Mouse (Mus musculus) lung, embryonic 15.5 days (tissue): ENCODE data around the gene Nacad. TPM values are rescaled to one million over a fixed set of nuclear protein-coding genes. Genes with fewer than 3 reads are reported as not detected.

Source experiments
- ATAC-seq: fragments of 200-750 bp; cut with Nextera tagmentation; 2 replicates; pipeline ENCODE4 v1.8.0; 2017; ENCODE audit warnings: moderate number of reproducible peaks, borderline replicate concordance; ENCODE audit not compliant: low FRiP score, low TSS enrichment; ENCODE audit errors: extremely low read depth
- H3K27ac ChIP-seq: fragments of 300-500 bp; sonication (generic); 2 replicates; pipeline ENCODE4 v1.5.1; 2015; ENCODE audit warnings: moderate library complexity, mild to moderate bottlenecking, inconsistent platforms
- H3K27me3 ChIP-seq: fragments of 300-500 bp; sonication (generic); 2 replicates; pipeline ENCODE4 v1.6.1; 2015; ENCODE audit warnings: inconsistent platforms
- H3K36me3 ChIP-seq: fragments of 300-500 bp; sonication (generic); 2 replicates; pipeline ENCODE4 v1.6.1; 2015; ENCODE audit warnings: inconsistent platforms
- H3K4me1 ChIP-seq: fragments of 300-500 bp; sonication (generic); 2 replicates; pipeline ENCODE4 v1.6.1; 2015; ENCODE audit warnings: inconsistent platforms
- H3K4me2 ChIP-seq: fragments of 300-500 bp; sonication (generic); 2 replicates; pipeline ENCODE4 v1.6.1; 2015; ENCODE audit warnings: inconsistent platforms, mild to moderate bottlenecking, moderate library complexity
- H3K4me3 ChIP-seq: fragments of 300-500 bp; sonication (generic); 2 replicates; pipeline ENCODE4 v1.5.1; 2015; ENCODE audit warnings: mild to moderate bottlenecking, inconsistent platforms
- H3K9ac ChIP-seq: fragments of 300-500 bp; sonication (generic); 2 replicates; pipeline ENCODE4 v1.6.1; 2015; ENCODE audit warnings: inconsistent platforms
- H3K9me3 ChIP-seq: fragments of 300-500 bp; sonication (generic); 2 replicates; pipeline ENCODE4 v1.6.1; 2016; ENCODE audit warnings: inconsistent platforms
- WGBS: fragments of 180-500 bp; shearing (Covaris S2); methylation state at CpG from one replicate; pipeline ENCODE4 v1.1.7; 2015; 5-methylcytosine and 5-hydroxymethylcytosine counted together
- polyA plus RNA-seq: library from polyadenylated mRNA; unstranded; fragments of >200 nt; fragmentation: Nextera tagmentation; extraction: Ambion mirVana; gene quantifications from 2 replicates; pipeline ENCODE4 v1.2.1, GENCODE M21; 2015

Nacad gene
- polyA plus RNA-seq, 1 experiment from 2014 or later, result 2.1 TPM

- WGBS, result 83% methylated on average over 10 of the region's 10 CpGs
- Histone ChIP-seq H3K4me2 (no peak overlapping the region), H3K4me3 (no peak overlapping the region), H3K9ac (no peak overlapping the region), H3K4me1 (no peaks in the 10 kb centered on the region), H3K36me3 (peaks cover 84% of the 10 kb centered on the region), H3K27ac (no peak overlapping the region), H3K9me3 (no peaks in the 10 kb centered on the region), H3K27me3 (no peaks in the 10 kb centered on the region)
- no peak for ATAC-seq
Observed at GRCm38 (mm10) chr11:6590933-6591675, 14.7 kb downstream of the Nacad start.

- H3K9ac ChIP-seq, result no peak overlapping the region
- no peaks in the 10 kb centered on the region for H3K9me3 ChIP-seq
- 82% methylated on average over 7 of the region's 7 CpGs for WGBS
- no peak overlapping the region for H3K4me2 ChIP-seq
- H3K27me3 ChIP-seq, result no peaks in the 10 kb centered on the region
- H3K4me3 ChIP-seq, result no peak overlapping the region
- H3K36me3 ChIP-seq, result peaks cover 76% of the 10 kb centered on the region
- no peak overlapping the region for H3K27ac ChIP-seq
- H3K4me1 ChIP-seq, result no peaks in the 10 kb centered on the region
- no peak for ATAC-seq
Observed at GRCm38 (mm10) chr11:6589838-6590237, 16.0 kb downstream of the Nacad start.

- peaks cover 66% of the 10 kb centered on the region for H3K36me3 ChIP-seq
- no peaks in the 10 kb centered on the region for H3K4me1 ChIP-seq
- H3K27me3 ChIP-seq, result no peaks in the 10 kb centered on the region
- ATAC-seq, result no peak
- H3K4me2 ChIP-seq, result no peak overlapping the region
- no peaks in the 10 kb centered on the region for H3K9me3 ChIP-seq
- no peak overlapping the region for H3K9ac ChIP-seq
- WGBS, result 92% methylated on average over 7 of the region's 7 CpGs
- H3K27ac ChIP-seq, result no peak overlapping the region
- H3K4me3 ChIP-seq, result no peak overlapping the region
Observed at GRCm38 (mm10) chr11:6588295-6588694, 17.6 kb downstream of the Nacad start.

GRCm38 (mm10) chr11:6587249-6587940 is 18.5 kb downstream of the Nacad start:
- WGBS, result 88% methylated on average over 7 of the region's 7 CpGs
- Histone ChIP-seq H3K9me3 (no peaks in the 10 kb centered on the region), H3K27ac (no peak overlapping the region), H3K9ac (no peak overlapping the region), H3K4me3 (no peak overlapping the region), H3K4me2 (no peak overlapping the region), H3K4me1 (no peaks in the 10 kb centered on the region), H3K27me3 (no peaks in the 10 kb centered on the region), H3K36me3 (peaks cover 57% of the 10 kb centered on the region)
- no peak for ATAC-seq

GRCm38 (mm10) chr11:6586660-6587059 is 19.2 kb downstream of the Nacad start:
- 80% methylated on average over 3 of the region's 3 CpGs for WGBS
- ATAC-seq, result no peak
- H3K4me1 ChIP-seq, result no peaks in the 10 kb centered on the region

GRCm38 (mm10) chr11:6585748-6586147 is 20.1 kb downstream of the Nacad start:
- no peak overlapping the region for H3K27ac ChIP-seq
- no peaks in the 10 kb centered on the region for H3K27me3 ChIP-seq
- peaks cover 41% of the 10 kb centered on the region for H3K36me3 ChIP-seq
- WGBS, result 86% methylated on average over 8 of the region's 8 CpGs
- no peak overlapping the region for H3K9ac ChIP-seq
- H3K4me1 ChIP-seq, result no peaks in the 10 kb centered on the region
- no peak overlapping the region for H3K4me2 ChIP-seq
- no peak overlapping the region for H3K4me3 ChIP-seq
- no peaks in the 10 kb centered on the region for H3K9me3 ChIP-seq
- no peak for ATAC-seq

More at GRCm38 (mm10) chr11:6586660-6587059, 19.2 kb downstream of the Nacad start:
- no peak overlapping the region for H3K4me3 ChIP-seq
- H3K27me3 ChIP-seq, result no peaks in the 10 kb centered on the region
- H3K9ac ChIP-seq, result no peak overlapping the region
- H3K9me3 ChIP-seq, result no peaks in the 10 kb centered on the region
- peaks cover 50% of the 10 kb centered on the region for H3K36me3 ChIP-seq
- no peak overlapping the region for H3K27ac ChIP-seq
- H3K4me2 ChIP-seq, result no peak overlapping the region

GRCm38 (mm10) chr11:6581560-6581959 is 24.3 kb downstream of the Nacad start:
- ATAC-seq, result no peak
- Histone ChIP-seq H3K4me1 (no peaks in the 10 kb centered on the region), H3K9me3 (no peaks in the 10 kb centered on the region), H3K27ac (no peak overlapping the region), H3K27me3 (no peaks in the 10 kb centered on the region), H3K4me3 (no peak overlapping the region), H3K4me2 (no peak overlapping the region), H3K9ac (no peak overlapping the region), H3K36me3 (peaks cover 14% of the 10 kb centered on the region)
- 93% methylated on average over 2 of the region's 2 CpGs for WGBS

GRCm38 (mm10) chr11:6580065-6580750 is 25.6 kb downstream of the Nacad start:
- 62% methylated on average over 4 of the region's 4 CpGs for WGBS
- no peak overlapping the region for H3K4me3 ChIP-seq
- no peak for ATAC-seq
- H3K27ac ChIP-seq, result no peak overlapping the region
- H3K27me3 ChIP-seq, result no peaks in the 10 kb centered on the region
- H3K36me3 ChIP-seq, result peaks cover 23% of the 10 kb centered on the region
- H3K4me1 ChIP-seq, result no peaks in the 10 kb centered on the region
- no peak overlapping the region for H3K9ac ChIP-seq
- H3K4me2 ChIP-seq, result no peak overlapping the region
- H3K9me3 ChIP-seq, result no peaks in the 10 kb centered on the region

GRCm38 (mm10) chr11:6579361-6579760 is 26.5 kb downstream of the Nacad start:
- no peak overlapping the region for H3K9ac ChIP-seq
- WGBS, result 88% methylated on average over 7 of the region's 7 CpGs
- H3K27me3 ChIP-seq, result no peaks in the 10 kb centered on the region
- no peaks in the 10 kb centered on the region for H3K4me1 ChIP-seq
- H3K4me2 ChIP-seq, result no peak overlapping the region
- peaks cover 15% of the 10 kb centered on the region for H3K36me3 ChIP-seq
- H3K27ac ChIP-seq, result no peak overlapping the region
- no peak overlapping the region for H3K4me3 ChIP-seq
- ATAC-seq, result no peak
- H3K9me3 ChIP-seq, result no peaks in the 10 kb centered on the region

GRCm38 (mm10) chr11:6576151-6576550 is 29.7 kb downstream of the Nacad start:
- Histone ChIP-seq H3K27me3 (no peaks in the 10 kb centered on the region), H3K9me3 (no peaks in the 10 kb centered on the region), H3K9ac (no peak overlapping the region), H3K36me3 (peaks cover 30% of the 10 kb centered on the region), H3K27ac (no peak overlapping the region), H3K4me3 (no peak overlapping the region), H3K4me2 (no peak overlapping the region), H3K4me1 (no peaks in the 10 kb centered on the region)
- ATAC-seq, result no peak
- 84% methylated on average over 3 of the region's 3 CpGs for WGBS

- H3K9me3 ChIP-seq, result no peaks in the 10 kb centered on the region
- 43% methylated on average over 3 of the region's 3 CpGs for WGBS
- no peak overlapping the region for H3K4me2 ChIP-seq
- H3K27ac ChIP-seq, result no peak overlapping the region
- peaks cover 18% of the 10 kb centered on the region for H3K36me3 ChIP-seq
- peaks cover 12% of the 10 kb centered on the region for H3K4me1 ChIP-seq
- no peak overlapping the region for H3K9ac ChIP-seq
- no peaks in the 10 kb centered on the region for H3K27me3 ChIP-seq
- ATAC-seq, result no peak
- H3K4me3 ChIP-seq, result no peak overlapping the region
Observed at GRCm38 (mm10) chr11:6569410-6569777, 36.5 kb downstream of the Nacad start.
